Mouse (Mus musculus) retina, adult 2 months (tissue): ENCODE results near the gene A730046J19Rik.

Experiments
- DNase-seq: peaks from one replicate; pipeline ENCODE4 v3.0.0-alpha.2; 2012; ENCODE audit warnings: low read depth, low spot score

Gene A730046J19Rik

GRCm38 (mm10) chrX:144153523-144153922 is at the start of gene A730046J19Rik:
Gene A730046J19Rik (plus strand): TSS chrX:144153695.
- DNase-seq, result no peak

- no peak for DNase-seq
Measured at GRCm38 (mm10) chrX:144104619-144105416, 48.7 kb upstream of the A730046J19Rik start.

DNA sequence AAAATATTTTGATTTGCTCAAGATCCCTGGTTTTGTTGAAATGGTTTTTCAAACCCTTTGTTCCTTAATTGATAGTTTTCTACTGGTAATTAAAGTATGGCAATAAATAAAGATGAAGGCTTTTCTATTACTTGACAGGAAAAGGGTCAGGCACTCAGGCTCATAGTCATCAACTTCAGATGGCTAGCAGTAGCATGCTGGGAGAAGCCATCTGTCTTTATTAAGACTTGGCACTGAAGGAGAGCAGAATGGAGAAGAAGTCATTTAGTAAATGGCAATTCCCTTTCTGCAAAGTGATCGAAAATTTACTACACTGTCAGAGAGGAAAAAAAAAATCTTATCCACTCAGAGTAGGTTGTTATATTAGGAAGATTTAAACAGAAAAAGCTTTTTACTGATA is 17.2 kb upstream of the A730046J19Rik start:
- no peak for DNase-seq

DNA sequence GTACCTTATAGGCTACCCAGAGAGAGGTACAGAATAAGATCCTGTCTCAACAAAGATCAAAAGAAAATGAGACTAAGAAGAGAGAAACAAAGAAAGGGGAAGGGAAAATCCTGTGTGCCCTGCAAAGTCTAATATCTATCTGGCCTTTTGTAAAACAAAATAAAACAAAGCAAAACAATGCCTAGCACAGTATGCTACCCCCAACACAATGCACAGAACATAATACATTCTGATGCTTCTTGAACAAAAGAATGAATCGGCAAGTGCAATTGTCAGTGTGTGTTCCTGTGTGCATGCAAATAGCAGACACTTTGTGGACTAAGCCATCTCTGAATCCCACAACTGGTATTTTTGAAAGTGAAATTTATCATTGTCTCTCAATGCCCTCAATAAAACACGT is 3.5 kb upstream of the A730046J19Rik start:
- DNase-seq, result no peak

DNA sequence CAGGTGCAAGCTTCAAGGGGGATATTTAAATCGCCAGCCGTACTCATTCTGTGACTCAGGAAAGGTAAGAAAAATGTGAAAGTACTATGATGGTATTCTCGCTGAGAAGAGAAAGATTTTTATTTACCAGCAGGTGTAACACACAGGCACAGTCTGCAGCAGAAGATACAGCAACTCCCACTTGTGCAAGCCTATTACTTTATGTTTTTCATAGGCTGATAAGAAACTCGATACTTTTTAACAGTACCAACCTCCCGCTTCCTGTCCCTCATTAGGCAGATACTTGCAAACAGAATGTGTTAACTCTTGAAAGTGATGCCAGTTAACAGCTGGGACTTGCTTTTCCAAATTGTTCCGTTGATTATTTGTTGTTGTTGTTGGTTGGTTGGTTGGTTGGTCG is 616 bp downstream of the A730046J19Rik start:
- no peak for DNase-seq

DNA sequence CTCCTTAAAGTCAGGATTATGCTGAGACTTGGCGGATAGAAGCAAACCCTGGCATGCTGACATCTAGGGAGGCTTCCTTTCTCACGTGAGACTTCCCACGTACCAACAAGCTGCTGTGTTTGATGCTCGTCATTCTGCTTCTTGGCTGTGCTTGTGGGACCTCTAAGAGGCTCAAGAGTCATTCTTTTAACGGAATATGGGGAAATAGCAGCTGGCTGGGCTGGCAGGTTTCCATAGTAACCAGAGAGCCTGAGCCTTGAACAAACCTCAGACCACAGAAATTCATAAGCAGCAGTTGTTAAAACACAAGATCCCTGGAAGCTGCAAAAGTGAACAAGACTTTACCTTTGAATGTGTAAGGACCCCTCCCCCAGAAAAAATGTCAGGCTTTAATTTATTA is 9.4 kb downstream of the A730046J19Rik start:
- DNase-seq, result no peak
